Comparison of ENCODE assay signal across 8 mouse cellular contexts in the genomic region with DNA sequence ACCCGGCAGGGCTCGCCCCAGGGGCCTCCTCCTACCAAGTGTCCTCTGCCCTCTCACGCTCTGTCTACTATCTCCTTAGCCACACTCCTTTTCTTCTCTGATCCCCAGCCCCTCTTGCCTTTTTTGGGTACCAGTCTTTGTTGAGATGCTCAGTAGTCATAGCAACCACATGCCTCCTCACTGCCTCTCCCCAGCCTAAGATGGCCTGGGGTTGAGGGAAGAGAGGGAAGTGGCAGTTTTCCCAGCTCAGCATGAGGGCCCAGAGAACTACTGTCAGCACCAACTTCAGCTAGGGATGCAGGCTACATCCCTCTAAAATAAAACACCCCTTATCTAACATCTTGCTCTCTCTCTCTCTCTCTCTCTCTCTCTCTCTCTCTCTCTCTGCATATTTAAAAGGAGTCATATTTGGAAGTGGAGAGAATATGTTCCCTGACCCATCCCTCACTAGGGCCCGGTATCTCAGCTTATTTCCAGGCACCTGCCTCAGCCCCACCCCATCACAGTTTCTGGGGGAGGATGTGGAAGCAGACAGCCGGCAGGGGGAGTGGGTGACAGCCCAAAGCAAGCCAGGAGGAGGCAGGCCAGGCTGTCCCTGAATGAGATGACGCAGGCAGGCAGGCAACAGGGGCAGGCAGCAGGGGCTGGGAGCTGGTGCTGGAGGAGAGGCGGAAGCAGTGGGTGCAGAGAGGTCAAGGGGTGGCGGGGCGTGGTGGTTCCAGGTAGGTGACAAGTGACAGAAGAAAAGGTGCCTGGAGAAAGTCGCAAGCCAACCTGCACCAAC. TPM values are rescaled to one million over a fixed set of nuclear protein-coding genes. Genes with fewer than 3 reads are reported as not detected.
DNase-seq lines count a peak whose midpoint lies in the region; ATAC-seq and TF ChIP-seq lines count a peak whose summit lies in the region.

No protein-coding gene starts in this region.

- H3K27me3 ChIP-seq in heart, postnatal 0 days (ENCODE audit: control insufficient read depth, insufficient read depth, low read length), result no peaks in the 10 kb centered on the region
- no peaks in the 10 kb centered on the region for H3K27me3 ChIP-seq in hindbrain, embryonic 13.5 days
- no peaks in the 10 kb centered on the region for H3K27me3 ChIP-seq in limb, embryonic 11.5 days (ENCODE audit: control insufficient read depth, insufficient read depth, low read length)

- 0 out of 2 replicates have a peak, but pooled peaks cover 7% of the 10 kb centered on the region for H3K36me3 ChIP-seq in heart, postnatal 0 days (replicated peaks; ENCODE audit: control insufficient read depth, insufficient read depth, low read length)
- H3K36me3 ChIP-seq in hindbrain, embryonic 13.5 days, result peaks cover 48% of the 10 kb centered on the region
- H3K36me3 ChIP-seq in limb, embryonic 11.5 days (ENCODE audit: control insufficient read depth, insufficient read depth, low read length), result peaks cover 2% of the 10 kb centered on the region; the same call in 1 of the 2 replicates

- no peak overlapping the region for H3K4me3 ChIP-seq in heart, postnatal 0 days (ENCODE audit: low read depth, low read length)
- H3K4me3 ChIP-seq in hindbrain, embryonic 13.5 days, result peak overlapping the region; percentile 94
- H3K4me3 ChIP-seq in limb, embryonic 11.5 days (ENCODE audit: low read depth, low read length), result no peak overlapping the region

- H3K27ac ChIP-seq in heart, postnatal 0 days (ENCODE audit: low read depth), result no peak overlapping the region
- H3K27ac ChIP-seq in hindbrain, embryonic 13.5 days, result peak overlapping the region; percentile 98
- H3K27ac ChIP-seq in limb, embryonic 11.5 days (replicated peaks; ENCODE audit: low read depth, low read length), result no peak overlapping the region

- H3K4me1 ChIP-seq in heart, postnatal 0 days (ENCODE audit: control insufficient read depth, insufficient read depth), result peaks cover 13% of the 10 kb centered on the region
- H3K4me1 ChIP-seq in hindbrain, embryonic 13.5 days (replicated peaks), result peaks cover 49% of the 10 kb centered on the region
- H3K4me1 ChIP-seq in limb, embryonic 11.5 days (ENCODE audit: control insufficient read depth, insufficient read depth, low read length), result peaks cover 15% of the 10 kb centered on the region

- intact Hi-C loops in heart, postnatal 36 days (cut with DNase I), result no loop called here

- TF ChIP-seq EP300 in heart, postnatal 0 days (IDR thresholded peaks at IDR 0.05; ENCODE audit: low read depth), result no peak

- ATAC-seq in heart, postnatal 0 days (ENCODE audit: insufficient read depth, low read depth), result no peak
- ATAC-seq in CD4-positive, CD25-positive, alpha-beta regulatory T cell, adult 4 months, result peak; percentile 53
- no peak for ATAC-seq in hindbrain, embryonic 13.5 days (ENCODE audit: low FRiP score)
- ATAC-seq in limb, embryonic 11.5 days (ENCODE audit: insufficient number of reproducible peaks, low FRiP score, low TSS enrichment, low read depth), result no peak

- 45% methylated on average over 10 of the region's 10 CpGs for WGBS in heart, postnatal 0 days
- WGBS in hindbrain, embryonic 13.5 days, result 28% methylated on average over 10 of the region's 10 CpGs
- WGBS in limb, embryonic 11.5 days, result 42% methylated on average over 10 of the region's 10 CpGs

- TF ChIP-seq CTCF in heart, postnatal 0 days (IDR thresholded peaks at IDR 0.05; ENCODE audit: low read depth), result peak; percentile 46

- no peak overlapping the region for H3K4me2 ChIP-seq in heart, postnatal 0 days (ENCODE audit: low read depth, low read length)
- peak overlapping the region; percentile 85 for H3K4me2 ChIP-seq in hindbrain, embryonic 13.5 days
- no peak overlapping the region for H3K4me2 ChIP-seq in limb, embryonic 11.5 days (ENCODE audit: low read depth, severe bottlenecking)

- DNase-seq in heart, postnatal 0 days (ENCODE audit: low spot score), result no peak
- no peak for DNase-seq in heart, adult 8-10 months (ENCODE audit: low spot score)
- peak; percentile 50 for DNase-seq in embryo, embryonic 11 days
- DNase-seq in limb, embryonic 11.5 days (ENCODE audit: low spot score), result peak; percentile 52
- DNase-seq in right cerebral cortex, adult 2 months (ENCODE audit: low spot score in 2 of 2), result peak; percentile 83 to 84
- no peak for DNase-seq in heart, postnatal 36 days

- no peak overlapping the region for H3K9ac ChIP-seq in heart, postnatal 0 days (replicated peaks; ENCODE audit: low read depth, low read length)
- peak overlapping the region; percentile 98 for H3K9ac ChIP-seq in hindbrain, embryonic 13.5 days
- H3K9ac ChIP-seq in limb, embryonic 11.5 days (ENCODE audit: low read length), result no peak overlapping the region

- no peaks in the 10 kb centered on the region for H3K9me3 ChIP-seq in heart, postnatal 0 days (replicated peaks; ENCODE audit: control insufficient read depth, low read length)
- no peaks in the 10 kb centered on the region for H3K9me3 ChIP-seq in hindbrain, embryonic 13.5 days
- H3K9me3 ChIP-seq in limb, embryonic 11.5 days (ENCODE audit: control insufficient read depth, low read length), result no peaks in the 10 kb centered on the region

RNA-seq across cellular contexts. Expression of gene Cacnb1, which starts 3.8 kb away (rescaled TPM):
- 5.5 and 6.2 TPM in 2 replicates for total RNA-seq in heart, postnatal 0 days (2014; rRNA removed; ENCODE audit: low replicate concordance)
- 4.8 and 5.2 TPM in 2 replicates for polyA plus RNA-seq in heart, postnatal 0 days (2015; fragmentation: Nextera tagmentation; extraction: Ambion mirVana)
- 1 to 10 TPM; 6.2 to 8.5 (median 6.5) TPM for total RNA-seq in heart, adult 8-10 months (2022)
- polyA plus RNA-seq in CD4-positive, CD25-positive, alpha-beta regulatory T cell, adult 4 months (2017; shearing (Covaris generic)), result 1 to 10 TPM; 1.8 to 2.4 TPM
- 51.6 and 57.4 TPM in 2 replicates for polyA plus RNA-seq in hindbrain, embryonic 13.5 days (2015; fragmentation: Nextera tagmentation; extraction: Ambion mirVana)
- polyA plus RNA-seq in limb, embryonic 11.5 days (2014; fragmentation: Nextera tagmentation; extraction: Ambion mirVana), result 6.8 and 7.2 TPM in 2 replicates
- total RNA-seq in heart, postnatal 36 days (2021), result 1 to 10 TPM; 6.1 to 6.2 TPM

RNA-seq across cellular contexts. Expression of gene Rpl19, which starts 7.5 kb away (rescaled TPM):
- total RNA-seq in heart, postnatal 0 days (2014; rRNA removed; ENCODE audit: low replicate concordance), result 604 and 622 TPM in 2 replicates
- polyA plus RNA-seq in heart, postnatal 0 days (2015; fragmentation: Nextera tagmentation; extraction: Ambion mirVana), result 588 TPM in 2 replicates
- 100 to 1,000 TPM; 503 to 616 (median 589) TPM for total RNA-seq in heart, adult 8-10 months (2022)
- polyA plus RNA-seq in CD4-positive, CD25-positive, alpha-beta regulatory T cell, adult 4 months (2017; shearing (Covaris generic)), result 1,000 to 10,000 TPM; 3,157 to 3,173 TPM
- 689 and 706 TPM in 2 replicates for polyA plus RNA-seq in hindbrain, embryonic 13.5 days (2015; fragmentation: Nextera tagmentation; extraction: Ambion mirVana)
- polyA plus RNA-seq in limb, embryonic 11.5 days (2014; fragmentation: Nextera tagmentation; extraction: Ambion mirVana), result 1,171 and 1,244 TPM in 2 replicates
- 100 to 1,000 TPM; 537 to 577 TPM for total RNA-seq in heart, postnatal 36 days (2021)

RNA-seq across cellular contexts. Expression of gene Arl5c, which starts 23.1 kb away (rescaled TPM):
- 4.3 TPM in 1 of 2 replicates, not detected in the other for total RNA-seq in heart, postnatal 0 days (2014; rRNA removed; ENCODE audit: low replicate concordance)
- 2.9 TPM in 2 replicates for polyA plus RNA-seq in heart, postnatal 0 days (2015; fragmentation: Nextera tagmentation; extraction: Ambion mirVana)
- under 1 TPM; 0.22 to 0.87 (median 0.45) TPM for total RNA-seq in heart, adult 8-10 months (2022)
- polyA plus RNA-seq in CD4-positive, CD25-positive, alpha-beta regulatory T cell, adult 4 months (2017; shearing (Covaris generic)), result 100 to 1,000 TPM in 1 of 2 experiments, 10 to 100 TPM in 1; 89.8 to 124 TPM
- polyA plus RNA-seq in hindbrain, embryonic 13.5 days (2015; fragmentation: Nextera tagmentation; extraction: Ambion mirVana), result 10.7 TPM in 2 replicates
- polyA plus RNA-seq in limb, embryonic 11.5 days (2014; fragmentation: Nextera tagmentation; extraction: Ambion mirVana), result 9.5 and 9.9 TPM in 2 replicates
- under 1 TPM; 0.65 to 0.80 TPM for total RNA-seq in heart, postnatal 36 days (2021)

RNA-seq across cellular contexts. Expression of gene Plxdc1, which starts 32.8 kb away (rescaled TPM):
- total RNA-seq in heart, postnatal 0 days (2014; rRNA removed; ENCODE audit: low replicate concordance), result 0.39 and 2.6 TPM in 2 replicates
- polyA plus RNA-seq in heart, postnatal 0 days (2015; fragmentation: Nextera tagmentation; extraction: Ambion mirVana), result 2.1 TPM in 2 replicates
- 1 to 10 TPM; 2.7 to 4.5 (median 3.4) TPM for total RNA-seq in heart, adult 8-10 months (2022)
- 1 to 10 TPM; 1.8 to 3.7 TPM for polyA plus RNA-seq in CD4-positive, CD25-positive, alpha-beta regulatory T cell, adult 4 months (2017; shearing (Covaris generic))
- polyA plus RNA-seq in hindbrain, embryonic 13.5 days (2015; fragmentation: Nextera tagmentation; extraction: Ambion mirVana), result 0.60 and 0.89 TPM in 2 replicates
- polyA plus RNA-seq in limb, embryonic 11.5 days (2014; fragmentation: Nextera tagmentation; extraction: Ambion mirVana), result 0.15 TPM in 1 of 2 replicates, not detected in the other
- total RNA-seq in heart, postnatal 36 days (2021), result 1 to 10 TPM; 5.1 to 6.2 TPM

RNA-seq across cellular contexts. Expression of gene Stac2, which starts 34.2 kb away (rescaled TPM):
- 0.15 TPM in 1 of 2 replicates, not detected in the other for total RNA-seq in heart, postnatal 0 days (2014; rRNA removed; ENCODE audit: low replicate concordance)
- 0.04 and 0.11 TPM in 2 replicates for polyA plus RNA-seq in heart, postnatal 0 days (2015; fragmentation: Nextera tagmentation; extraction: Ambion mirVana)
- total RNA-seq in heart, adult 8-10 months (2022), result under 1 TPM; 0.16 to 0.23 (median 0.19) TPM
- not detected for polyA plus RNA-seq in CD4-positive, CD25-positive, alpha-beta regulatory T cell, adult 4 months (2017; shearing (Covaris generic))
- polyA plus RNA-seq in hindbrain, embryonic 13.5 days (2015; fragmentation: Nextera tagmentation; extraction: Ambion mirVana), result 4.2 and 5.2 TPM in 2 replicates
- polyA plus RNA-seq in limb, embryonic 11.5 days (2014; fragmentation: Nextera tagmentation; extraction: Ambion mirVana), result 0.17 and 0.51 TPM in 2 replicates
- under 1 TPM in 1 of 2 experiments, not detected in 1; 0.17 TPM for total RNA-seq in heart, postnatal 36 days (2021)

Comparison
In these comparisons a context has a peak if more than half of its experiments do, and no peak if none do; other contexts are left out.
1. DNase-seq: peak in embryo, embryonic 11 days (single experiment), limb, embryonic 11.5 days (single experiment) and right cerebral cortex, adult 2 months (2 of 2); none in heart, postnatal 0 days (single experiment), heart, adult 8-10 months (single experiment) and heart, postnatal 36 days (0 of 2).